Mouse (Mus musculus): ENCODE data around the gene Gm11111. TPM values are rescaled to one million over a fixed set of nuclear protein-coding genes. Genes with fewer than 3 reads are reported as not detected.

Gm11111 gene
- total RNA-seq, 2 experiments from 2014 or later: not detected

DNA sequence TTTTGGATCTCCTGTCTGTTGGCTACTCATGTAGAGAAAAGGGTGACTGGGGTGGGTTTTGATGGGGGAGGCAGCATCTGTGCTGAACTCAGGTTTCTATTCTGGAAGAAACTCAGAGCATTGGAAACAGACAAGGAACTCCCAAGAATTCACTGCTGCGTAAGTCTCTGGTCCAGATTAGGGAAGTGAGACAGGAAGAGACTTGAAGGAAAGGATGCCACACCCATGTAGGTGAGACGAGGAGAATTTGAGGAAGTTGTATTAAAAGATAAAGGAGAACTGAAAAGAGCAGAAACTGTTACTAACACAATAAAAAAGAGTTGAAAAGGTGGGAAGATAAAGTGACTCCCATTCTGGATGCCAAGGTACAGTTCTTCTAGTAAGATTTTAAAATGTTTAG lies 25.9 kb downstream of the Gm11111 start:
- no peak for ATAC-seq (replicated peaks; ENCODE audit: low FRiP score, poor library complexity, severe bottlenecking)

DNA sequence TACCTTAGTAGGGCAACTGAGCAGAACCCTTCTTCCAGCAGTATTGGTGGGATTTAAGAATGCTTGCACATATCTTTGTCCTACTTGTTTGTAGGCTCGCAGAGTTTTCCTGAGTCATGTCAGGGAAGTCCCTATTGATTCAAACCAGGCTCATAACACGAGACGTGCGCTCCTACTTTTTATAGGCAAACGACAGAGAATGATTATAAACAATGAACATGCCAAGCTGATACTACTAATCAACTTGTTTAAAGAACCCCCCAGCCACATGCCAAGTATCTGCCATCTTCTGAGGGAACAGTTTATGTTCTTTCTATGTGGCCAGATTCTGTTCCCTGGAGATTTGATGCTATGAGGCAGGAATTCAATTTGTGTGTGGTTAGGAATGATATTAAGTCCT lies 28.3 kb downstream of the Gm11111 start:
- no peak for ATAC-seq (replicated peaks; ENCODE audit: low FRiP score, poor library complexity, severe bottlenecking)

DNA sequence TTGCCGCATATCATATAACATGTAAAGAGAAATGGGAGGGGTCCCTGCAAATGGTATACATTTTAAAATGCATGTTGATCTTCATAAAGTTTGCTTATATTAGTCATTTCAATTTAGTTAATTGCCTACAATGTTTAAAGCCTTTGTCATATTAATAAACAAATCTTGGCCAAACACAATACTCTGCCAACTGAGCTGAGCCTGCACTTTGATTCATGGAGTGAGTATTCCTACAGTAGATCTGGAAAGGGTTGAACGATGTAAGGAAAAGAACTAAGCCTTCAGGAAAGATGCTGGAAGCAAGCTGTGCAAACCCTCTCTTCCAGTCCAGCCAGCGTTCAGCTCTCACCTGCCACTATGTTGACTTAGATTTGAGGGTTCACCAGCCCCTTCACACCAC lies 29.6 kb downstream of the Gm11111 start:
- ATAC-seq (replicated peaks; ENCODE audit: low FRiP score, poor library complexity, severe bottlenecking): no peak

DNA sequence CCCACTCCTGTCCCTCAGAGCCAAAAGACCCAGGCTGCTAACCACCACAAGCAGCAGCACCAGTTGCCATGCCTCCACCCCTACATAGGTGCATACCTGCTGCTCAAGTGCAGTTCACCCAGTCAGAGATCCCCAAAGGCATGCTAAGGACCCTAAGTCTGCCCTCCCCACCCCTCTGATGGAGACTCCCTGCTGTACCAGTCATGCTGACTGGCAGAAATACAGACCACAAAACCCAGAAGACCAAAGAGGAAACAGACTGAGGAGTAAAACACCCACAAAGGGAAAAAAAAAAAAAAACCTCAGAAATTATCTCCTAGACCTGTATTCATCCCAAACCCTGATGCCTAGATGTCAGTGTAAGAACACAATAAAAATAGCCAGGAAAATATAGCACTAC lies 33.4 kb downstream of the Gm11111 start:
- ATAC-seq (replicated peaks; ENCODE audit: low FRiP score, poor library complexity, severe bottlenecking): no peak

Other genes starting within 250 kb of the Gm11111 start
- gene Cfap299, start 223.4 kb upstream of the Gm11111 start, total RNA-seq (2015; ENCODE audit: low replicate concordance): not detected in 2 replicates
- gene Cfap299, start 223.4 kb upstream of the Gm11111 start, total RNA-seq (2017; ENCODE audit: low replicate concordance): not detected in 2 replicates